Mouse (Mus musculus): ENCODE measurements around the gene Tulp1. TPM values are rescaled to one million over a fixed set of nuclear protein-coding genes. Genes with fewer than 3 reads are reported as not detected.
"Not testable (repeated sequence)": the region's sequence is repeated elsewhere in the genome, so short reads cannot be mapped to it uniquely, and the experiment has no call there.

Tulp1 gene
- total RNA-seq, 2 experiments from 2014 or later: 0.40 to 0.50 TPM

- DNase-seq: peak; percentile 90
Observed at GRCm38 (mm10) chr17:28368449-28368848, 3.4 kb upstream of the Tulp1 start.

DNA sequence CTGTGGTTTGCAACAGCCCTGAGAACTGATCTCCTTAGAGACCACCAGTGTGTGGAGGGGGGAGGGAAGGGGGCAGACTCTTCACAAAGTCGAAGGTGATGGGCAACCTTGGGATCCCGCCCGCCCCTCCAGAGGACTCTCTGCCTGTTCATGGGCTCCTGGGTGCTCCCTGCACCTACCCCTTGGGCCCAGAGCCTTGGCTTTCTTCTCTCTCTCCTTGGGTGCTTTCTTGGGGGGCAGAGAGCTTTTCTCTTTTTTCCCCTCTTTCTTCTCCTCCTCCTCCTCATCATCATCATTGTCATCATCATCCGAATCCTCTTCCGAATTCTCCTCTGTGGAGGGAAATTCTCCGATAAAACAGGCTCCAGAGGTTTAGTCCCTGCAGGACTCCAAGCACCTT lies 1.5 kb downstream of the Tulp1 start:
- DNase-seq: no peak

DNA sequence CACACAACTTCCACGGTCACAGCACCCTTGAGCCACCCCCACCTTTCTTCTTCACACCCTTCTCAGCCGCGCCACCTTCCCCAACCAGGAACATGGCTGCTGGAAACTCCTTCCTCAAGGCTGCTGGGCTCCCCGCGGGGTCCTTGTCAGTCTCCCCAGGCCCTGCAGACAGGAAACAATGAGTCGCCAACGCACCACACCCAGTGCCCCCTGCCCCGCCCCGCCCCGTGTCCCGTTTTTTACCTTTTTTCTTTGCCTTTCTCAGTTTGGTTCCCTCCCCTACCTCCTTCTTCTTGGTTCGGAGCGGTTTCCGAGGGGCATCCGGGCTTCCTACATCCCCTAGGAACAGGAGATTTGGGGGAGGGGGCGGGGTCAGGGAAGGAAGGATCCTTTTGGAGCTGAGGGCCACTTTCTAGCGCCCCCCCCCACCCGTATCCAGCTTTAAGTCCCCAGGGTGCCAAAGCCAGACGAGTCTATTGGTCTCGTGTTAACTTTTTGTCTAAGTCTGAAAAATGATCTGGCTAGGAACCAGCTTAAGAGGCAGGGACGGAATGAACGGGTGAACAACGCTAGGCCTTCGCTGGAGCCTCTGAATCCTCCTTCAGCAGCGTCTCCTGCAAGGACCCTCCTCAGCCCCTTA lies 2.2 kb downstream of the Tulp1 start:
- no peak for DNase-seq

GRCm38 (mm10) chr17:28361921-28362652 lies 2.9 kb downstream of the Tulp1 start:
- no peak for DNase-seq

GRCm38 (mm10) chr17:28360531-28361277 lies 4.3 kb downstream of the Tulp1 start:
- no peak for DNase-seq

DNA sequence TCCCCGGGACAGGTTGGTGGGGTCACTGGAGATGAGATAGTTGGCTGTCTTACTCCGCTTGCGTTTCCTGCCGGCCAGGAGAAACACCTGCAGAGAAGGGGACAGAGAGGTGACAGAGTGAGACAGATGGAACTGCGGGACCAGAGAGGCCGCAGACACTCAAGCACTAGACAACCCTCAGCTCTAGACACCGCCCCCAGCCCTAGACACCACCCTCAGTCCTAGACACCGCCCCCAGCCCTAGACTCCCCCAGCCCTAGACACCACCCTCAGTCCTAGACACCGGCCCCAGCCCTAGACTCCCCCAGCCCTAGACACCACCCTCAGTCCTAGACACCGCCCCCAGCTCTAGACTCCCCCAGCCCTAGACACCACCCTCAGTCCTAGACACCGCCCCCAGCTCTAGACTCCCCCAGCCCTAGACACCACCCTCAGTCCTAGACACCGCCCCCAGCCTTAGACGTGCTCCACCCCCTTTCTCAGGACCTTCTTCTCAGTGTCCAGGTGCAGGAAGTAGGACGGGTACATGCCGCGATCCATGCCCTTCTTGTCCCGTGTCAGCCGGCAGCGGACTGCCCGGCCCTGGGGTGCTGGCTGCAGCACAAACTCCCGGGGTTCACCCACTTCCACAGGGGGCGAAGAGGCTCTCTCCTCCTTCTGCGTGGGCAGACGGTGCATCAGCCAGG lies 6.3 kb downstream of the Tulp1 start:
- not testable (repeated sequence) for DNase-seq

DNA sequence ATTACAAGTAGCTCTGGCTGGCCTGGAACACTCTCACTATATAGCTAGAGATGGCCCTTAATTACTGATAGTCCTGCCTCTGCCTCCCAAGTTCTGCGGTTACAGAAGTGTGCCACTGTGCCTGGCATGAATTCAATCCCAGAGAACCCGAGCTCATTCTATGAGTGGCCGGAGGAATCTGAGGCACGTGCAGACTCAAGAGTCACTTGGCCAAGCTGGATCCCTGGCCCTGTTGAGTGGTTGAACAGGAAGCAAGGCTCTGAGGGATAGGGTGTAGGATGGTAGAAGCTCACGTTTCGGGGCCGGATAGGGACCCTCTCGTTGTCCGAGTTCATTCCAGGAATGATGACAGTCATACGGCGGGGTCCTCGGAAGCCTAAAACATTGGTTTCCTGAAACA lies 9.2 kb downstream of the Tulp1 start:
- DNase-seq: no peak

DNA sequence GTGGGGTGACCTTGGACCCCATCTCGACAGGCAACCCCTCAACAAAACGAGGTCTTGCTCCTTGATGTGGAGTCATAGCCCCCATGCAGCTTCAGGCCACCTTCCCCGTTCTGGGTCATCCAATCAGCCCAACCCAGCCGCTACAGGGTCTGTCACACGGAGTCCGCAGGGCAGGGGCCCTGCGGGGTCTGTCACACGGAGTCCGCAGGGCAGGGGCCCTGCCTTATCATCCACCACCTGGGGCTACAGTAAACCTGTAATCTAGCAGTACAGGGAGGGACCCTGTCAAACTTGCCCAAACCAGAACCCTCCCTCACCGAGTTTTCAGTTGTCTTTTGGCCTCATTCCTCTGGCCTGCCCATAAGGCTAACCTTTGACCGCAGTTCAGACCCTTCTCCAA lies 13.0 kb downstream of the Tulp1 start:
- no peak for DNase-seq

DNA sequence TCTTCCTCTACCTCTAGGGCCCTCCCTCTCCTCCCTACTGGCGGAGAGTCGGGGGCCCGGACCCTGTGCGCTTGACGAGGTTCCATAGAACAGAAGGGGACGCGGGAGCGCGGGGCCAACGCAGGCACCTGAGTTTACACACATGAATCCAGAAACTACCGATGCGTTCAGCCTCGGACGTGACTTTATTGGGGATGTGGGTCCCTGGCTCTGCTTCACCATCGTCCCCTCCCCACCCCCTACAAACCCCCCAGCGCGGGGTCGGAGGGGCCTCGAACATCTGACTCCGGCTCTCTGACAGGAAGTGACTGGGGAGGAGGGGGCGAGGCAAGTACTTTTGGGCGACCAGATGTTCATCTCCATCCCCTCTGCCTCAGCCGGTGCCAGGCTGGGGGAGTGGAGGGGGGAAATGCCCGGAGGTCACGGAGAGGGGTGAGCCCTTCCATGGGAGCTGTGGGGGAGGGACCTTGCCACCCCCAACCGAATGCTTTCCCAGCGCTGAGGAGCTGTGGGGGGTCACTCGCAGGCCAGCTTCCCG lies 13.6 kb downstream of the Tulp1 start:
- no peak for DNase-seq

- peak; percentile 88 for DNase-seq
Observed at GRCm38 (mm10) chr17:28350466-28351352, 14.3 kb downstream of the Tulp1 start, which contains the start of gene Tead3. TSS of gene Tead3 (minus strand) at chr17:28350817.

- DNase-seq: peak; percentile 65
Observed at GRCm38 (mm10) chr17:28349901-28350465, 15.0 kb downstream of the Tulp1 start.

DNA sequence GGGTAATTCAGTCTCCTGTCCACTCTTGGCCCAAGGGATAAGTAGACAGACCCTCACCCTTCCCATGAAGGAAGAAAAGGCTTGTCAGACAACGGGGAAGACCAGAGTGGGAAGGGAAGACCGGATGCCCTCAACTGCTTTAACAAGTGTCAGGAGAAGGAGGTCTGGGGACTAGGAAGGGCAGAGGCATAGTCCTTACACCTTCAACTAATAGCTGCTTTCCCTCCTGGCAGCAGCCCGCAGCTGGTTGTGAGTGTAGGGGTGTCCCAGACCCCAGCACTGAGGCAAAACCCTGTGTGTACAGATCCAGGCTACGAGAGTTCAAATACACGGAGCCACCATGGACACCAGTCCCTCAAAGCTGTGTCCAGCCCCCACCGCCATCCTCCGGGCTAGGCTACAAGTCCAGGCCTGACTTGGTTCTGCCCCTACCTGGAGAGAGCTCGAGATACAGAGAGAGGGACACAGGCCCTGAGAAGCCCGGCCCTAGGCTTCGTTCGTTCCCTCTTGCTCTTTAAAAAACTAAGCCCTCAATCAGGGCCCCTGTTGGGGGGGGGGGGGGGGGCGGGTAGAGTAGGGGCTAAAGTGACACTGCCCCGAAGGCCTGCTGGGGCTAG lies 15.7 kb downstream of the Tulp1 start:
- DNase-seq: no peak

- no peak for DNase-seq
Observed at GRCm38 (mm10) chr17:28348211-28348610, 16.8 kb downstream of the Tulp1 start.

DNA sequence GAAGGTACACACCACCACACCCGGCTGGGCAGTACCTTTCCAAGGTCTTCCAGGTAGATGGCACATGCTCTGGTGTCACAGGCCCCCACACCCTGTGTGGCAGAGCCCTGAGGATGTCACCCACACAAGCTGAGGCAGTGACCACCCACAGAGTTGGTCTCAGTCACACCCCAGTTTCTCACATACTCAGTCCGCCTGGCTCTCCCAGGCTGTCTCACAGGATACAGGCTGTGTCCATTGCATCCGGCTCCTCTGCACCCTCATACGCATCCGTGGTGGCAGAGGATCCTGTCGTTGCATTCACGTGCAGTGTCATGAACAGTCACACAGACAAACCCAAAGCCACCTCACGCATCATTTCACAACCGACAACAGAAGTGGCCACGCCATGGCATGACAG lies 17.7 kb downstream of the Tulp1 start:
- DNase-seq: no peak

- no peak for DNase-seq
Observed at GRCm38 (mm10) chr17:28345882-28346281, 19.1 kb downstream of the Tulp1 start.

- DNase-seq: no peak
Observed at GRCm38 (mm10) chr17:28345271-28345721, 19.7 kb downstream of the Tulp1 start.

DNA sequence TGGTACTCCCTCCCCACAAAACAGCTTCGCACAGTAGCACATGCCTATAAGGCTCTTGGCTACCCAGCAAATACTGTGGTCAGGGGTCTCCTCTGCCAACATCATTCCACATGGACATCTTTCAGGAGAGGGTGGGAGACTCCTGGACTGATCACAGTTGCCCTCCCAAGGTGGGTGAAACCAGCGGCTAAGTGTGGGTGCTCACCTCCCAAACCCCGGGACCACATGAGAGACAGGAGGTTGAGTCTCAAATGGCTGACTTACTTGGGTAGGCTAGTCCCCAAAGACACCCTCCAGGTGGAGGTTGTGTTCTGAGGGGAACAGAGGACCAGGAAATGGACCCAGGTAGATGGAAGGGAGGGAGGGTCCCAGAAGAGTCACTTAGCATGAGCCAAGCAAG lies 20.4 kb downstream of the Tulp1 start:
- no peak for DNase-seq

DNA sequence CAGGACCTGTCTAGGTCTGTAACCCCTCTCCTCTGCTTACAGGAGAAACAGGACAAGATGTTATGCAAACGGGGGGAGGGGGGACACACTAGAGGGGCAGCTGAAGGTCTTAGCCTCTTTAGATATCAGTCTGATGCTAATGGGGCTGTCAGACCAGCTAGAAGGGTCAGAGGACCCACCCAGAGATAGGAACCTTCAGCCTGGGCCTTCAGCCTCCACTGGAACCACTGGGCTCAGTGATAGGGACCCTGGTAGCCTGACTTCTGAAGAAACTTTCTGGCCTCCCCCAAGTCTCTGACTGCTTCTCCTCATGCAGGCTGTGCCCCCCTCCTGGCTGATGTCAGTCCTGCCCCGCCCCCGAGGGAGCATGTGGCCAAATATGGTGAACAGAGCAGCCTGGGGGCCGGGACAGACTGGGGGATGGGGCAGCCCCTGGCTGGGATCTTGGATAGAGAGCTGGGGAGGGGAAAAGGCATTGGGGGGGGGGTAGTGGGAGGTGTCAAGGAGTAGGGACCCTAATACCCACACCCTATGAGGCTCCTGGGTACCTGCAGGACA lies 20.9 kb downstream of the Tulp1 start:
- no peak for DNase-seq

- peak; percentile 89 for DNase-seq
Observed at GRCm38 (mm10) chr17:28341091-28341490, 23.9 kb downstream of the Tulp1 start.

DNA sequence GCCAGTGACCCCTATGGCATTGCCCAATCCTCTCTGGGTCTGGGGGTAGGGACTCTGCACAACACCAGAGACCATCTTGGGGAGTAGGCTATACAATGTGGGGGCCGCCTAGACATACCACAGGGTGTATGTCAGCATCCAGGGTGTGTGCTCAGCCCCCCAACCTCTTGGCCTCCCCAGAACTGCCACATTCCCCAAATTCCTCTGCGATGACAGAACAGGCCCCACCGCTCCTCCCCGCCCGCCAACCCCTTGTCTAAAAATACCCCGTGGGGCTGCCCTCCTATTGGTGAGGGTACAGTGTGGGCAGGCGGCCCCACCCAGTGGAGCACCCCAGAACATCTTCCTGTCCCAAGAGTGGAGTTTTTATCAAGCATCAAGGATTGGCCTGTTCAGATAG lies 24.4 kb downstream of the Tulp1 start:
- no peak for DNase-seq

Measured in gastrocnemius, postnatal 10 days (tissue).